Mouse (Mus musculus) layer of hippocampus, postnatal 14 days (tissue): ENCODE results near the gene Ccnk. TPM values are rescaled to one million over a fixed set of nuclear protein-coding genes. Genes with fewer than 3 reads are reported as not detected.

ENCODE experiments used
- DNase-seq, 2 experiments: peaks; one replicate each; pipeline ENCODE4 v3.0.0; 2021 to 2022; ENCODE audit warnings: low spot score in 2 of 2, mixed read lengths in 1 of 2
- total RNA-seq, 2 experiments: library from RNA; stranded (reverse); gene quantifications; 2 replicates each; pipeline ENCODE4 v1.2.3; 2021

Ccnk gene
- total RNA-seq, 2 experiments from 2014 or later, result 28.1 to 32.0 TPM

DNA sequence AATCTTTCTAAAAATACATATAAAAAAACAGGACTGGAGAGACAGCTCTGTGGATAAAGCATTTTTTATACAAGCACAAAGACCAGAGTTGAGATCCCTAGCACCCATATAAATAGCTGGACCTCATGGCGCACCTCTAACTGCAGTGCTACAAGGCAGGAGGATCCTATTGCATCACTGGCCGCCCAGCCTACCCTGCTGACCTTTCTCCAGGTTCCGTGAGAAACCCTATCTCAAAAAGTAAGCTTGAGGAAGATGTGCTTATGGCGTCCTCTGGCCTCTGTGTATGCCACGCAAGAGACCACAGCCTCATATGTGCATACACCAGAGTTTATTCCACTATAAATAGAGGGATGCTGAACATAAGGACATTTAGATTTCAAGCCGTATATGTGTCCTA, 2.3 kb downstream of the Ccnk start:
- DNase-seq, result no peak

DNA sequence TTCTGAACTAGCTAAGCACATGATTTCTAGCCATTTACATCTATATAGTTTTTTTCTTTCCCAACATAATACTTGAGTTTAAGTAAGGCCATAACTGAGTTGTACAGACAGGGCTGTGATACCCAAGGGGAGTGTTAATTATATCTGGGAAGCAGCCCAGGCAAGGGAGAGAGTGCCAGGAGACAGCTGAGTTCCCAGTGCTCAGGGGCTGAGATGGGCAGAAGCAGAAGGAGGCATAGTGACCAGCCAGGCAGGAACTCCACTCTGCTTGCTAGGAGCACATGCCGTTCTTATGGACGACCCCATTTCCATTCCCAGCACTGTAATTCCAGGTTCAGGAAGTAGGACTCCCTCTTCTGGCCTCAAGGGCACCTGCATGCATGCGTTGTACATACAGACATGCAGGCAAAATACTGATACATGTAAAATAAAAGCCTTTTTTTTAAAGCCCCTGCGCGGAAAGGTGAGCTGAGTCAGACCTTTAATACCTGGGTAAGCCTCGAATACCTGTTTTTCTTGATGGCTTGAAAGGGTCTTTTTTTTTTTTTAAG, 8.2 kb downstream of the Ccnk start:
- no peak for DNase-seq

DNA sequence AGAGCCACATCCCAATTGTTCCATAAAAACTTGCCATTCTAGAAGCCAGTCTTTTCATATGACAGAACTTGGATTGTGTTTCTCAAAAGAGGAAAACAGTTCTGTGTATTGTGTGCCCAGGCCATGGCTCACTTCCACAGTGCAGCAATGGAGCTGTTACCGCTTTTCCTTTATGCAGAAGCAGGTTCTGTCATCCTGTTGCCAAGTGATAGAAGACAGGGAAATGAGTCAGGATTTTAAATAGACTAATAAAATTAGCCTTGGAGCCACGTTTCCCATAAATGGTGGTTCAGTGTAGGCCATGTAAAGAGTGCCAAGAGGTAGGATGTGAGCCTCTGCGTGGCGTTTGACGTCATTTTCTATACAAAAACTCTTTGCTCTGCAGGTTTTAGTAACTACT, 14.5 kb downstream of the Ccnk start:
- peak in 1 of 2 experiments; percentile 62 for DNase-seq

DNA sequence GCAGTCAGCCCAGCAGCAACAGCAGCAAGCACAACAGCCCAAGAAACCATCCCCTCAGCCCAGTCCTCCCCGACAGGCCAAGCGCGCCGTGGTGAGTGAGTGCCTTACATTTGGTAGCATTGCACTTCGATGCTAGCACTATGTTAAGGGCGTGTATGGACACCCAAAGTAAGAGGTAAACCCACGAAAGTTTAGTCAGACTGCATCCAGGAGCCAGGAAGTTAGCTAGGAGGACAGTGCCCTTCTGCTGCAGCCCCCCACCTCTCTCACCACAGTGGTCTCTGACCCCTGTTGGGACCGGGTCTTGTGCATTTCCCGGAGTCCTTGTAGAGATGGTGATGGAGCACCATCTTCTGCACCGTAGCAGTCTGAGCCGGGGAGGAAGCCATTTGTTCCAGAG, 16.4 kb downstream of the Ccnk start:
- DNase-seq, result no peak

DNA sequence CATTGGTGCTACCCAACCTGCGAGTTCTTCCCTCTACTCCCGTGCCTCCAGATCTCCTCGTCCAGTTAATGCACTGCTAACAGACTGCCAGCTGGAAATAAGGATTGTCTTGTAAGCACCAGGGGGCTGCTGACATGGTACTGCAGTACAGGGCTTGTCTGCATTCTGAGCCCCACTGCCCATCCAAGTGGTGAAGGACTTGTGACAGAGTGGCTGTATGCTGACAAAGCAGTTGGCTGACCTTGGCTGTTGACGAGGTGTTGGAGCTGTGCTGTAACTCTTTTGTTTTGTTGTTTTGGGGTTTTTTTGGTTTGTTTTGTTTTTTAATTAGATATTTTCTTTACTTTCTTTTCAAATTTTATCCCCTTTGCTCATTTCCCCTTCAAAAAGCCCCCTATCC, 19.1 kb downstream of the Ccnk start:
- no peak for DNase-seq

DNA sequence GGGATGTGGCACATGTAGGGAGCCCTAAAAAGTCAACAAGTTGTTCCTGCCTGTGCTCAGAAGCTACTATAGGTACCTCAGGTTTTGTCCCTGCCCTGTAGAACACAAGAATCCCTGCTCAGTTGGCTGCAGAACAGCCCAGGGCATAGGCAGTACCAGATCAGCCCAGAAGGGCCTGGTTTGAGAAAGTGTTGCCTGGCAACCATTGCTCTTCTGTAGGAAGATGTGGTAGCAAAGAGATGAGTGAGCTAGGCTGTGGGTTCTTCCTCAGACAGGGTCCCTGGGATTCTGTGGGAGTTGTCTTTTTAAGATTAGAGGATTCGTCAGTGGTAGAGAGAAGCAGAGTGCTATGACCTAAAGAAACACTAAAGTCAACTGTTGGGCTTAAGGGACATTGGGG, 20.7 kb downstream of the Ccnk start:
- DNase-seq, result no peak

DNA sequence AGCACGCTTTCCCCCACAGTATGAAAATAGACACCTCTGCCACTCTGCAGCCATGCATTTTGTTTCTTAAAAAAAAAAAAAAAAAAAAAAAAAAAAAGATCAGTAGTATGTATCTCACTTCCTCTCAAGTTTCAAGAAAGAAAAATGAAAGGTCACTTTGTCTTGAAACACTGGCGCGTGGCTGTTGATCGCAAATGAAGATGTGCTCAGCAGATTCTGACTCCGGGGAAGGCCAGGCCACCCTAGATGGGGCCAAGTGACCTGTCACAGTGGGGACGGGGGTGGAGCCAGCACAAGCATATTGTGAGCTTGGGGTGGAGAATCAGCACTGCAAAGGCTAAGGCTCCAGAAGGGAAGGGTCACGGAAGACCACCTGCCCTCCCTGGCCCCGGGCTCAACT, 24.5 kb downstream of the Ccnk start:
- no peak for DNase-seq

DNA sequence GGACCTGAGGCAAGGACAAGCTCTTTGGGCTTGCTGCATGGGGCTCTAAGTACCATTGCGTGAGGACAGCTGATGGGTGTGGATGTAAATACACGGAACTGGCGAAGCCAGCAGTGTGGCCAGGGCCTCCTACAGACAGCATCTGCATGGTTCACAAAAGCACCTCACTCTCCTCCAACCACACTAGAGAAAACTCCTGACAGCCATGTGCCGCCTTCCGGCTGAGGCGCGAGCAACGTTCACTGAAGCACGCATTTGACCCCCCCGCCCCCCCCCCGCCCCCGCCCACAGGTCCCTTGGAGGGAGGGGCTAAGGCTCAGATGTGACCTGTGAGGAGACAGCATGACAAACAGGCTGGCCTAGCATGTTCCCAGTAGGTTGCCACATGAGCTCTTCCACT, 25.6 kb downstream of the Ccnk start:
- DNase-seq, result no peak

DNA sequence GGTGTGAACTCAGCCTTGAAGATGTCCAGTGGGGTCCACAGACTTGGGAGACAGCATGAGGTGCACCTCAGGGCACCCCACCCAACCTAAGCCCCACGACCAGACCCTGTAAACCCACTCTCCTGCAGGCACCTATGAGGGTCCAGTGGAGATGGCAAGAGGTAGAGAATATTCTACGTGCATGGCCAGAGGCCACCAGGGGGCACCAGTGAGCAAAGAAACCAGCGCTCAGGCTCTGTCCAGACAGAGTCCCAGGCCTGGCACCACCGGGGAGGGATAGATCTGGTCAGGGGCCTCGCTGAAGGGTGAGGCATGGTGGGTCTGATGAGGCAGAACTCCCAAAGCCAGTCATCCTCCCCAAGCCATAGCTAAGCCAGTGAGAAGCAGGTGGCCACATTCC, 27.3 kb downstream of the Ccnk start:
- DNase-seq, result peak; percentile 62 to 74

DNA sequence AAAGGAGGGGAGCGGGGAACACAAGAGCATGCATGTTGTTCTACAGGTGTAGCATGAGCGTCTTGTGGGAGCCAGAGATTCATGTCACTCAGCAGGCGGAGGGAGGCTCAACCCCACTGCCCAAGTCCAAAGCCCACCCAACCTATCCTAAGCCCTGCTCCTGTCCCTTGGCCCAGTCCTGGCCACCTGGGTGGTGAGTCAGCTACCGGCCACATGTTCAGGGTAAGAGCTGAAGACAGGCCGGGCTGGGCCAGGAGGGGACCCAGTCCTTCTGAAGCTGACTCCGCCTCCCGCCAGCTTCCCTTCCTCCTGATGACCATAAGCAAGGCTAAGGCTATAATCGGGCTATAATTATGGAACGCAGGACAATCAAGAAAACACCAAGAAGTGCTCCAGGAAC, 28.8 kb downstream of the Ccnk start:
- DNase-seq, result no peak

DNA sequence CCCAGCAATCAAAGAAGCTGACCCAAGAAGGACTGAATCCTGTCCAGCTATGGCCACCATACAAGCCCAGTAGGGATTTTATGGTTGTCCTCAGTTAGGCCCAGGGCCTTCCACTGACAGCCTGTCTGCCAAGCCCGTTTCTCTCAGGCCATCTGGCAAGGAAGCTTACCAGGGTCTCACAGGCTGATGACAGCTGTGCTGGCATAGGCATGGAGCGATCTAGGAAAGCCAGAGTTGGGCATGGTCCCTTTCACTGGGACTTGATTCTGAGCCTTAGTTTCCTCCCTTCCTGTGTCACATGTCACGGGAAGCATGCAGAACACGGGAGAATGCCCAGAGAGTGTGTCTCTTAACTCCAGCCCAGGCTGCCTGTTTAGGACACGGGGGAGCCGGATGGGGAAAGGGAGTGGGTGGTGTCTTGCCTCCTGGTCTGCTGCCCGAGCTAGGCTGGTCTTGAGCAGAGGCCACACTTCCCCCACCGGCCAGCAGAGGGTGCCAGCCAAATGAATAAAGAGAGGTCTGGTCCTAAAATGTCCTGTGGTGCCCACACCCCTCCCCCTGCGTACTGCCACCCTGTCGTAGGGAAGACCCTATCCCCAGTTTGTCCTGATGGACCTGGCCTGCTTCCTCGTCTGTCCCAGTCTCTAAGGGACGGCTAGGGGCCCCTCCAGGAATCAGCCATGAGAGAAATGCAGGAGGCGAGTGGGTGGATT, 29.5 kb downstream of the Ccnk start:
- peak; percentile 71 to 75 for DNase-seq

DNA sequence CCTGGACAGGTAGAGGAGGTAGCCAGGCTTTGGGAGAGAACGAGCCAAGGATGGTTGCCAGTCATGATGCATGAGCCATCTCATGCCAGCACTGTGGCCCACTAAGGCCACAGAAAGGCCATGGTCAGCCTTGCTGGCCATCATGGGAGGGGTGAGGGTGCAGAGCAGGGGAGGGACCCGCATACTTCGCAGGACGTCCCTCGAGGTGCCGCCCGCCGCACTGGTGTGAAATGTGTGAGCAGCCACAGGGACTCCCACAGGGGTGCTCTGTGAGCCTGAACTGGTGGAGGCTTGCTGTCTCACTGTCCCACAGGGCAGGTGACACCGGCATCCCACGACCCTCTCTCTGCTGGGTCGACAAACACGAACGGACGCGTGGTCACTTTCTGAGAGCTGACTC, 31.2 kb downstream of the Ccnk start:
- no peak for DNase-seq

DNA sequence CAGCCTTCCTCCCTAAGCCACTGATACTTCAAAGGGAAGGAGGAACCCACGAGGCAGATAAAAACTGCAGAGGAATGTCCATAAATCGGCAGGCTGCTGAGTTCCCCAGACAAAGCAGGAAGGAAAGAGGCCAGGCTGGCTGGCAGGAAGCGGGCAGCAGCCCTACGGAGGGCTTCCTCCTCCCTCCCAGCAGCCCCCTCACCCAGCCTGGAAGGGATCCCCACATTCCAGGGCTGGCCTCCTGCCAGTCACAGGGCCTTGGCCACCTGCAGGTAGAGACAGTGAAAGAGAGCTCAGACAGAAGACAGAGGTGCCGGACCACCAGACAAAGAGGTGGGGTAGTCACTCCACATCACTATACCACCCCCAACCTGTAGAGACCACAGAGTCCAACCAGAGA, 32.7 kb downstream of the Ccnk start:
- DNase-seq, result no peak

DNA sequence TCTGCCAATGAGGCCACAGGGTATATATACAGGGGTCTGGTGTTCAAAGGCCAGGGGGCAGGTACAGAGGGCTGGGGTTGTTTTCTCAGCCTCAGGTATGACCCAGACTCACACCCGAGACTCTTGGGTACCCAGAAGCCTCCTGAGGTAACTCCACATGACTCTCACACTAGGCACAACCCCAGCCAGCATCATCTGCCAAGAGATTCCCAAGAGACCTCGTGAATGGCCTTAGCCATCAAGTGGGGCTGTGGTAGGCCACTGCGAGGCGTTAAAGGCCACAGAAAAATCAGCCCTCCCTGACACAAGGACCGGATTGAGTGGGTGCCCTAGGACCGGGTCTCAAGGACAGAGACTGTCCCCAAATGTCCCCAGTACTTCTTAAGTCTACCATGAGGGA, 33.1 kb downstream of the Ccnk start:
- no peak for DNase-seq

DNA sequence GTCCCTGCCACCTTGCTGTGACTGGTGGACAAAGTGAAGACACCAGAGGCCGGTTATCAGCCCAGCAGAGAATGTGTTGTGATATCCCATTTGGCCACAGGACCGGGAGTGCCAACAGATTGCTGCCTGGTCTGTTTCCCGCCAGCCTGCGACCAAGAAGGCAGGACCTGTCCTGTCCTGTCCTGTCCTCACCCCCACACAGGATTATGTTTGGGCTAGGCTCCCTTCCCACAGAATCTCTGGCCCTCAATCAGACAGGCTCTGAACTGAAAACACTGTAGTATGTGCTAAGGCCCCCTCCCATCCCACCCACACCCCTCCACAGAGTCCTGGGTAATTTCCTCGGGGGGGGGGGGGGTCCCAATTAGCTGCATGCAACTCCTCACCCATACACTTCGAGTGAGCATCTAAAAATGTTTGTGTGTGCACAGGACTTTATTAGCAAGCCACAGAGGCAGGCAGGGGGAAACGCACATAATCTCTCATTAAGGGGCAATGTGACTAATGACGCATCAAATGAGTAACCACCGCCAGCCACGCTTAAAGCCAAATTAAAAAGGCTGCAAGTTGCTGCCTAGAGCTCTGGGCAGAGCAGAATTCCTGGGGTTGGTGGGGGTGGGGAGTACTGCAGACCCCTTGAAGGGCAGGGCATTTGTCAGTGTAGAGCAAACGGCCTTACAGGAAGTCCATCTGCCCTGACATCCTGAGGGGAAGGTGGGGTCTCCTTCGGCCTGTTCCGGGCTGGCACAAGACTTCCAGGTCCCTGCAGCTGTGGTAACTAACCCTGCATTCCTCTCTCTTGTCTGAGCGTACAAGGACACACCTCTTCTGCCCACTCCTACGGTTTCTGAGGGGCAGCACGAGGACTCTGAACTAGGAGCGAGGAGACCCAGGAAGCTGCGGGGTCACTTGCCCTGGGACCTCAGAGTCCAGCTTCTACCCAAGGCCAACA, 34.0 kb downstream of the Ccnk start:
- DNase-seq, result no peak

DNA sequence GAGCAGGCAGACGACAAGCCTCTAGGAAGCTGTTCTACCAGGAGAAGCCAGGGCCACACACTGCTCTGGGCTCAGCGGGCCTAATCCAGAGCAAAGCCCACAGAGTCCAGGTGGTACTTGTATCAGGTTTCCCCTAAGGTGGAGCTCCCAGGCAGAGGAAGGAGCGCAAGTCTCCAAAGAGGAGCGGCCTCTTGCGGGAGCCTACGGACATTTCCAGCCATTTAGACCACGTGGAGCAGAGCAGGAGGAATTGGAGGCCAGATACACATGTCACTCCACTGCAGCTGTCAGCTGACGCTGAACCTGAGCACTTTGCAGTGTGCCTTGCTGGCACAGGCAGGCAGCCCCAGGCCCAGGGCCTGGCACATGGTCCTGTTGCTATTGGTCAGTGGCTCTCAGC, 35.7 kb downstream of the Ccnk start:
- no peak for DNase-seq

DNA sequence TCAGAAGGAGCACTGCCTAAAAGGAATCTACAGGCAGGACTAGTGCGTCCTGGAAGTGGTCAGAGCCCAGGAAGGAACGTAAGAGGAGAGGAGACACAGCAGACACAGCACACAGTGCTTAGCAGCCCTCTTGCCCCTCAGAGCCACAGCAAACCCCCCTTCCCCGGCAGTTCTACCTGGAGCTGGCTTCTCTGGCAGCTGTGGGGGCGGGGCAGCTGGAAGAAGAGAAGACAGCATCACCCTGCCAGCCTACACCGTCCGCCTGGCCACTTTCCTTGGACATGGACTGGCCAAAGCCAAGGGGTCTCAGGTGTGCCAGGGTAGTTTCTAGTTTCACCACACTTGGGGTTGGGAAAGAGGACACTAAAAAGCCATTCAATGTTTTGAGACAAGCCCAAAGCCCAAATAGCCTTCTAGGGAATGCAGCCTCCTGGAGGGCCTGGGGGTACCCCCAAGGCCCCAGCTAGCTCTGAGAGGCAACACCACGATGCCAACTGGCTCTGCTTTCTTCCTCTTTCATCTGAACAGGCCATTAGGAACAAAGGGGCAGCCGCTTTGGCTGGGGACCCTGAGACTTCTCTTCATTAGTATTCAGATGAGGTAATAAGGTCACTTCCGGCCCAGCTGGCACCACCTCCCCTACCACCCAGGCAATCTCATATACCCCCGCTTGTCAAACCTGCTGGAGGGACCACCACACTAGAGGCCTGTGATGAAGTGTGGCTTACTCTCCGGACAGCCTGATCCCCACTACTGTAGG, 37.4 kb downstream of the Ccnk start:
- DNase-seq, result no peak

DNA sequence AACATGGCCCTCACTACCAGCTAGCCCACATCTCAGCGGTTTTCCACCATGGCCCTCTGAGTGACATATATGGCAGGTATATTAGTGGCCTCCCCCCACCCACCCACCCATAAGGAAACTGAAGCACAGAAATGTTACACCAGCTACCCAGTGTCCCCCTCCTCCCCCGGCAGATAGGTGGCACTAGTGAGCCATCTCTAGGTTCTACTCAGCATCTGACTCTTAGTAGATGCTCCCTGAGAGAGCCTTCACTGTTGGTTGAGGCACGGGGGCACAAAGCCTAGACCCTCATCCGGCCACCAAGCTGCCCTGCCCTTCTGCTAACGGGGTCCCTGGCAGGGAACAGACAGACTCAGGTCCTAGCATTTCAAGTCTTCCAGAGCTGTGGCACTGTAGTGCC, 38.2 kb downstream of the Ccnk start:
- DNase-seq, result no peak

DNA sequence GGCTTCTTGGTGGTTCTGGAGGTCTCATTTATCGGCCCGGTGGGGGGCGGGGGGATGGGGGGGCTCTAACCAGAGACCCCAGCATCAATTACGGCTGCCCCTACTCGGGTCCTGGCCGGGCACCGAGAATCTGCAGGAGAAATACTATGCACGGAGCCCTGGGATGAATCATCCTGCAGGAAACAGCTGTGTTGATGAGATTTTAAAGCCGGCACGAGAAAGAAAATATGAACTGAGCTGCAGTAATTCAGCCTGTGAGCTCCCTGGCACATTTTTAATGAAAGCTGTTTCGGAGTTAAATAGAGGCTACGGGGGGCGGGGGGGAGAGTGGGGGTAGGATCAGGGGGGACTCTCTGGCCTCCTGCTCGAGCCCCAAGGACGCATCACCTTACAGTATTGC, 39.8 kb downstream of the Ccnk start:
- no peak for DNase-seq

DNA sequence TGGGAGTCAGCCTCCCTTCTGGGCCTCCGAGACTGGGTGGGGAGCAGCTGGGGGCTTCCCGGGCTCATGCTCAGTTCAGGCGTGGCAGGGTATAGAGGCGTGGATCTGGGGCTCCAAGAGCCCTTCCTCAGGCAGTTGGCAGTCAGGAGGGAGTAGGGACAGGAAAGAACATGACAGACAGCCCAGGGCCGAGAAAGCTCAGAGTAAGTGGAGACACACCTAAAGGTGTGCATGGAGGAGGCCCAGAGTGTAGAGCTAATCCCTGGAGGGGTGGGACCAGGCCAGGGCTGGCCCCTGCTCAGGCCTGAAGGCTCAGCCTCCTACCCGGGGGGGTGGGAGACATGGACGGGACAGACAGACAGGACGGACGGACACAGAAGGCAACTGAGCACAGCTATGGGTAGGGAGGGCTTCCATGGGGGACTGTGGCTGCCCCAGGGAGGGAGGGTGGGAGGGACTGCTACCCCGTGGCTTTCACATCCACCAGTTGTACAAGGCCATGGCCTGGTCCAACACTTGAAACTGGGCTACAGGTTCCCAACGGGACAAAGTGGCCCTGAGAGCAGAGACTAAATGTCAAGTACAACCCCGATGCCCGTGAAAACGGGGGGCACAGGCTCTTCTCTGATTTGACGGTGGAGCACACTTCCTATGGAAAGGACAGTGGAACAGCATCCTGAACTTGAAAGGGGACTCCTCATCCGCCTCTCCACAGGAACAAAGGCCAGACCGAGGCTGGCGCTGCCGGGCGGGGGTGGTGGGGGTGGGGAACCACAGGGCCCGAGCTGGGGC, 40.6 kb downstream of the Ccnk start:
- DNase-seq, result no peak

DNA sequence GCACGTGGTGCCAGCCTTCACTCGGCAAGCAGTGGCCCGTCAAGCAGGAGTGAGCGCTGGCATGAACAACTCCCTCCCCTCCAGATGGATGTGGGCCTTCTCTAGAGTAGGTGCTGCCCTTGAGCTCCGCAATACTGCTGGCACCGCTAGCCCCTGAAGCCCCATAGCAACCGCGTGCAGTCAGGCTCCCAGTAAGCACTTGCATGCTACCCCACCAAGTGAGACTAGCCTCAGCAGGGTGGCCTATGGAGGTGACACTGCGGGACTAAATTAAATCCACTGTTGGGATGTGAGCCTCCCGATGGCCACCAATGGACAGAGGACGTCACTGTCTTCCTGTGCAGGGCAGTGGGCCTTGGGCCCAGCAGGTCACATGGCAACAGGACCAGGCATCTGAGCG, 41.2 kb downstream of the Ccnk start:
- no peak for DNase-seq
